Mouse (Mus musculus) intestine, postnatal 0 days (tissue): ENCODE data around the gene Btnl6. TPM values are rescaled to one million over a fixed set of nuclear protein-coding genes. Genes with fewer than 3 reads are reported as not detected.
A peak's percentile ranks its signal among the peaks of the same experiment; 100 is the strongest.
"Not testable (repeated sequence)": the region's sequence is repeated elsewhere in the genome, so short reads cannot be mapped to it uniquely, and the experiment has no call there.

Source experiments
- ATAC-seq: fragments of 200-750 bp; cut with Nextera tagmentation; 2 replicates; pipeline ENCODE4 v1.8.0; 2017; ENCODE audit warnings: mild to moderate bottlenecking, moderate TSS enrichment, moderate library complexity
- H3K27ac ChIP-seq: fragments of 300-500 bp; sonication (generic); 2 replicates; pipeline ENCODE4 v1.5.1; 2014; ENCODE audit warnings: mild to moderate bottlenecking, low read depth, low read length, moderate library complexity
- H3K27me3 ChIP-seq: fragments of 300-500 bp; sonication (generic); replicated peaks from 2 replicates; pipeline ENCODE4 v1.6.1; 2014; ENCODE audit warnings: low read length, mixed read lengths; ENCODE audit not compliant: control insufficient read depth, insufficient read depth
- H3K36me3 ChIP-seq: fragments of 300-500 bp; sonication (generic); 2 replicates; pipeline ENCODE4 v1.6.1; 2014; ENCODE audit warnings: mild to moderate bottlenecking, moderate library complexity; ENCODE audit not compliant: control insufficient read depth, insufficient read depth
- H3K4me1 ChIP-seq: fragments of 300-500 bp; sonication (generic); replicated peaks from 2 replicates; pipeline ENCODE4 v1.6.1; 2014; ENCODE audit warnings: antibody characterized with exemption, low read length, mixed read lengths; ENCODE audit not compliant: control insufficient read depth, insufficient read depth
- H3K4me2 ChIP-seq: fragments of 300-500 bp; sonication (generic); replicated peaks from 2 replicates; pipeline ENCODE4 v1.6.1; 2014; ENCODE audit warnings: low read depth, mild to moderate bottlenecking, moderate library complexity
- H3K4me3 ChIP-seq: fragments of 300-500 bp; sonication (generic); 2 replicates; pipeline ENCODE4 v1.5.1; 2014; ENCODE audit warnings: low read depth, low read length
- H3K9ac ChIP-seq: fragments of 300-500 bp; sonication (generic); 2 replicates; pipeline ENCODE4 v1.6.1; 2014; ENCODE audit warnings: mild to moderate bottlenecking, low read depth, low read length
- H3K9me3 ChIP-seq: fragments of 300-500 bp; sonication (generic); 2 replicates; pipeline ENCODE4 v1.6.1; 2016; ENCODE audit warnings: mixed run types; ENCODE audit not compliant: control insufficient read depth
- CTCF ChIP-seq: sonication (generic); IDR thresholded peaks from 2 replicates; pipeline ENCODE4 v1.5.1; 2016; ENCODE audit warnings: low read depth, mild to moderate bottlenecking, control low read depth, antibody characterized with exemption, moderate library complexity
- WGBS: fragments of 180-500 bp; shearing (Covaris S2); extraction: QIAGEN DNeasy Blood & Tissue Kit; methylation state at CpG from one replicate; pipeline ENCODE4 v1.1.7; 2014; 5-methylcytosine and 5-hydroxymethylcytosine counted together
- polyA plus RNA-seq: library from polyadenylated mRNA; unstranded; fragments of >200 nt; fragmentation: Nextera tagmentation; extraction: Ambion mirVana; gene quantifications from 2 replicates; pipeline ENCODE4 v1.2.1, GENCODE M21; 2015

Btnl6 gene
- polyA plus RNA-seq, 1 experiment from 2014 or later, result 85.8 TPM

DNA sequence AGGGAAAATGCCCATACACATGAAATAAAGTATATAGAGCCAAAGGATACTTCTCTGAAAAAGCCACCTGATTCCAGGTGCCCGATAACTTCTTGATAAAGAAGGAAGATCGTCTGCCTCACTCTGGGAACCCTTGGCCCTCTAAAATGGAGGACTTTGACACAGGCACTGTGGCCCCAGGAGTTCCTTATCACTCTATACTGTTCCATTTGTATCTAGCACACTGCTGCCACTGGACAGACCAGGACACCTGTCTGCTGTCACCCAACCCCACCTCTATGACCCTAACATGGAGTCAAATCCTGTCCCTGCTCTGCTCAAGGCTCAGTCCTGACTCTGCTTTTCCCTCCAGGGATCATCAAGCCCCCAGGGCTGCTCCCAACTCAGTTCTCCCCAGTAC lies 638 bp downstream of the Btnl6 start:
- WGBS, result 39% methylated on average over 2 of the region's 2 CpGs
- H3K4me1 ChIP-seq, result no peaks in the 10 kb centered on the region
- no peaks in the 10 kb centered on the region for H3K9me3 ChIP-seq
- H3K36me3 ChIP-seq, result peaks cover 25% of the 10 kb centered on the region
- peak overlapping the region; percentile 62 for H3K4me2 ChIP-seq
- peak overlapping the region; percentile 35 for H3K4me3 ChIP-seq
- ATAC-seq, result peak; percentile 55
- no peaks in the 10 kb centered on the region for H3K27me3 ChIP-seq
- 0 out of 2 replicates have a peak overlapping the region, but pooled peaks have one; percentile 65 for H3K9ac ChIP-seq
- no peak for TF ChIP-seq CTCF
- H3K27ac ChIP-seq, result peak overlapping the region; percentile 88

DNA sequence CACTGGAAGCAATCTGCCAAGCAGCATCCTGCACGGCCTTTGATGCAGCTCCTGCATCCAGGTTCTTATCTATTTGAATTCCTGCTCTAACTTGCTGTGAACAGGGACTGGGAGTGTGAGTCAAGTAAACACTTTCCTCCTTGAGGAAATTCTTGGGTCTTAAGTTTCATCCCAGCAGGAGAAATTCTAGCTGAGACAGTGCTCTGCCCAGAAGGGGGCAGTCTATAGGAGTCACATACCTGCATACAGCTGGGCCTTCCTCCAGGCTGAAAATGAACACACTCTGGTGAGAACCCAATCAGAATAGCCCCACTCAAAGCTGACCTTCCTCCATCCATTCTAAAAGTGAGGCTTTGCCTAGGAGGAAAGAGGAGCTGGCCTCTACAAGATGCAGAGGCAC lies 5.4 kb downstream of the Btnl6 start:
- not testable (repeated sequence) for H3K4me3 ChIP-seq, ATAC-seq, H3K27me3 ChIP-seq, H3K4me2 ChIP-seq, H3K9me3 ChIP-seq, H3K4me1 ChIP-seq, H3K27ac ChIP-seq, H3K9ac ChIP-seq
- H3K36me3 ChIP-seq, result peaks cover 44% of the 10 kb centered on the region
- peak; percentile 64 for TF ChIP-seq CTCF
- WGBS, result 54% methylated on average over 1 of the region's 1 CpGs

DNA sequence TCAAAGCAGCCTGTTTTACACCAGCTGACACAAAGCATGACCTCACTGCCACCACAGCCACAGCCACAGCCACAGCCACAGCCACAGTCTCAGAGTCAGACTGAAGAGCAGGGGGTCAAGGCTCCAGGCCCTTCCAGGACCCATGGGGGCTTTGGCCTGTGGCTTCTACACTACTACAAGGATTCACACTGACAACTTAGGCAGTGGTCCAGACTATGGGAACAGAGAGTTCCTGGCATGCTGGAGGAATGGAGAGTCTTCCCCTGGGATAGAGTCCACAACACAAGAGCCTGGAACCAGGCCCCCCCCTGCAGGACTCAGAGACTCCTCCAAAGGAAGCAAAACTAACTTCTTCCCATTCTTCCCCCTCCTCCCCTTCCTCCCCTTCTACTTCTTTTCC lies 9.6 kb downstream of the Btnl6 start:
- H3K9me3 ChIP-seq, result no peaks in the 10 kb centered on the region
- H3K27me3 ChIP-seq, result no peaks in the 10 kb centered on the region
- no peak overlapping the region for H3K4me3 ChIP-seq
- H3K27ac ChIP-seq, result no peak overlapping the region
- no peak for ATAC-seq
- no peak overlapping the region for H3K4me2 ChIP-seq
- peaks cover 20% of the 10 kb centered on the region; the same call in 1 of the 2 replicates for H3K36me3 ChIP-seq
- no peaks in the 10 kb centered on the region for H3K4me1 ChIP-seq
- H3K9ac ChIP-seq, result no peak overlapping the region
- no peak for TF ChIP-seq CTCF

DNA sequence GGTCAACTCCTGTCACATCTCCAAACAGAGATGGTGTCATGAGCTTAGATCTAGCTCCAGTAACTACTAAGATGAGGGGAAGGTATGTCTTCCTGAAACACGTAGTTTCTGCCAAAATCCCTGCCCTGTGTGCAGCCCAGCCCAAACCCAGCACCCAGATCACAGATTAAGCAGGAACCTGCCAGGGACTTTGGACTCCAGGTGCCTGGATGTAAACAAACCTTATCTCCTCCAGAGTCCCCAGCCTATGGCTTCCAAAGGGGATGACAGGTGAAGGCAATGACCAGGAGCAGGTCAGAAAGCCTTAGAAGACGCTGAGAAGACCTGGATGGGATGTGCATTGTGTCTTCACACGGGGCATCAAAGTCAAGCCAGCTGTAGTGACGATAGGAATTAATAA lies 19.4 kb downstream of the Btnl6 start:
- not testable (repeated sequence) for H3K27me3 ChIP-seq, H3K9ac ChIP-seq, H3K4me3 ChIP-seq, H3K9me3 ChIP-seq, H3K4me1 ChIP-seq, H3K4me2 ChIP-seq, H3K27ac ChIP-seq
- peak; percentile 88 for ATAC-seq
- 22% methylated on average over 1 of the region's 4 CpGs for WGBS
- peaks cover 12% of the 10 kb centered on the region; the same call in 1 of the 2 replicates for H3K36me3 ChIP-seq

DNA sequence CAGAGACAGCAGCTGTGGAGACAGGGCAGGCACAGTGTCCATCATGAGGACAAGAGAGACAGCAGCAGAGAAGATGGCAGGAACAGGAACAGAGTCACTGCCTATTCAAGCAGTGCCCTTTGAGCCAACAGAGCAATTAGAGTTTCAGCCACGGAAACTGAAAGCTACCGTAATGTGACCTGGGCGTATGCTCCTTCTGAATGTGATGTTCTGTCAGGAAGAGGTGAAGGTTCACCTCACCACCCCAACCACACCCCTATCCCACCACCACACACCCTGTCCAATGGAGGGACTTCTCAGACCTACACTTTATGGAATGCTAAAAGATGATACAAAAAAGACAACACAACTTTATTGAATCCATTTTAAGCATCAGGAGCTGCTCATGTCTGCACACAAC lies 19.8 kb downstream of the Btnl6 start:
- peak overlapping the region; percentile 78; the same call in 1 of the 2 replicates for H3K27ac ChIP-seq
- WGBS, result 34% methylated on average over 3 of the region's 3 CpGs
- peak overlapping the region; percentile 44 for H3K4me3 ChIP-seq

DNA sequence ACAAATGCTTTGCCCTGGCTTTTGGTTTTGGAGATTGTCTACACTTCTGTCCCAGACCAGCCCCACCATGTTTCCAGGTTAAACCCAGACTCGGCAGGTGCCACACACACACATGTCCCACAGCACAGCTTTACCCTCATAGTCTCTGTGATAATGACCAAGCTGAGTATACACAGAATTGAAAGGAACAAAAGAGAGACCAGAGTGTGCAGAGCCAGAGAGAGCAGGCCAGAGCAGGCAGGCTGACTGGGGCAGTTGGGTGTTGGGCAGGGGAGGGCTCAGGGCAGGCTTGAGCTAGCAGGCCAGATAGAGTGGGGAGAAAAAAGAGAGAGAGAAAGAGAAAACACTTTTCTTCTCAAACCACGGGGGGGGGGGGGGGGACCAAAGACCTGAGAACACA lies 20.6 kb downstream of the Btnl6 start:
- 49% methylated on average over 1 of the region's 2 CpGs for WGBS
- H3K4me1 ChIP-seq, result no peaks in the 10 kb centered on the region
- peak overlapping the region; percentile 78 for H3K27ac ChIP-seq
- no peaks in the 10 kb centered on the region for H3K9me3 ChIP-seq
- no peaks in the 10 kb centered on the region for H3K27me3 ChIP-seq
- H3K4me3 ChIP-seq, result peak overlapping the region; percentile 44
- H3K36me3 ChIP-seq, result peaks cover 12% of the 10 kb centered on the region; the same call in 1 of the 2 replicates
- H3K9ac ChIP-seq, result 0 out of 2 replicates have a peak overlapping the region, but pooled peaks have one; percentile 34
- TF ChIP-seq CTCF, result no peak
- H3K4me2 ChIP-seq, result peak overlapping the region; percentile 66
- ATAC-seq, result no peak

More for the DNA sequence above, 19.8 kb downstream of the Btnl6 start:
- peak; percentile 84 for ATAC-seq
- H3K9me3 ChIP-seq, H3K4me1 ChIP-seq, H3K27me3 ChIP-seq, H3K9ac ChIP-seq: not testable (repeated sequence)
- H3K36me3 ChIP-seq, result peaks cover 12% of the 10 kb centered on the region; the same call in 1 of the 2 replicates
- peak overlapping the region; percentile 66 for H3K4me2 ChIP-seq

DNA sequence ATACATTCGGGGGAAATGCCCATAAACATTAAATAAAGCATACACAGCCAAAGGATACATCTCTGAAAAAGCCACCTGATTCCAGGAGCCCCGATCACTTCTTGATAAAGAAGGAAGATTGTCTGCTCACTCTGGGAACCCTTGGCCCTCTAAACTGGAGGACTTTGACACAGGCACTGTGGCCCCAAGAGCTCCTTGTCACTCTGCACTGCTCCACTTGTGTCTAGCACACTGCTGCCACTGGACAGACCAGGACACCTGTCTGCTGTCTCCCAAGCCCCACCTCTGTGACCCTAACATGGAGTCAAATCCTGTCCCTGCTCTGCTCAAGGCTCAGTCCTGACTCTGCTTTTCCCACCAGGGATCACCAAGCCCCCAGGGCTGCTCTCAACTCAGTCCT lies 22.0 kb downstream of the Btnl6 start:
- peak; percentile 49 for ATAC-seq
- not testable (repeated sequence) for H3K9me3 ChIP-seq, H3K27me3 ChIP-seq, H3K4me1 ChIP-seq
- H3K27ac ChIP-seq, result peak overlapping the region; percentile 78
- H3K4me3 ChIP-seq, result peak overlapping the region; percentile 44
- WGBS, result 37% methylated on average over 2 of the region's 2 CpGs
- peaks cover 12% of the 10 kb centered on the region; the same call in 1 of the 2 replicates for H3K36me3 ChIP-seq
- peak overlapping the region; percentile 34; the same call in 1 of the 2 replicates for H3K9ac ChIP-seq
- peak overlapping the region; percentile 66 for H3K4me2 ChIP-seq
